Mouse (Mus musculus) embryonic stem cell, embryonic (primary cell): ENCODE results near the gene D430041D05Rik.

Source experiments
- CTCF ChIA-PET, 4 experiments: fragments of 300-600 bp in 2 of 4; fragments of 350-600 bp in 2 of 4; sonication (Branson Sonifier 250); formaldehyde crosslinking; loops; one replicate each; lab custom pipeline; 2022; ENCODE audit warnings: inconsistent platforms in 2 of 4; lab: Charles Lee
- POLR2A ChIA-PET, 4 experiments: fragments of 300-600 bp in 2 of 4; fragments of 350-600 bp in 2 of 4; sonication (Branson Sonifier 250); formaldehyde crosslinking; loops; one replicate each; lab custom pipeline; 2022; ENCODE audit warnings: antibody characterized with exemption in 4 of 4, inconsistent platforms in 1 of 4; lab: Charles Lee

The D430041D05Rik gene

DNA sequence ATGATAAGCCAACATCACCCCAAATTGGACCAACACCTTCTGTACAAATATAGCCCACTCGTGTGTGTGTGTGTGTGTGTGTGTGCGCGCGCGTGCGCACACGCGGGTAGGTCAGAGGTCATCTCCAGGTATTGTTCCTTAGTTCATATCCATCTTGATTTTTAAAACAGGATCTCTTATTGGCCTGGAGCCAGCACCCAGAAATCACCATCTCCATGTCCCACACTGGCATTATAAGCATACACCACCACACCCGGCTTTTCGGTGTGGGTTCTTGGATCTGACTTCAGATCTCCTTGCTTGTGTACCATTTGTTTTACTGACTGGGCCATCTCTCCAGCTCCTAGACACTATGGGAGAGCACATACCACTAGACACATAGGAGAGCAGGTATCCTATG is 91.4 kb downstream of the D430041D05Rik start:
- CTCF ChIA-PET = no interaction called here

DNA sequence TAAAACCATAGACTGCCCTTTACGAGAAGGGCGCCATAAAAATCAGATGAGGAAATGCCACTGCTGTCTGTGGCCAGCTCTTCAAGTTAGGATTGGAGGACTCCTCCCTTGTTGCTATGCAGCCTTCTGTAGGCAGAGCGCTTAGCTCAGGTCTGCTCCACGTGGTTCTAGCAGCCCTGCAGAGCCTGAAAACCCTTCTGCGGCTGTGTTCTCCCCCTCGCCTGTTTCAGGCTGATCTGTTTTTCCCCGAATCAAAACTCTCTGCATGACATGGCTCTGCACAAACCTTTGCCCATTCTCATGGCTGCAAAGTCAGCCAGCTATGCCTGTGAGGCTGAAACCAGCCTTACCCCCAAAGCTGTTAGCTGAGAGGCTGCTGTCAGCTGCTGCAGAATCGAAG is 91.9 kb downstream of the D430041D05Rik start:
- ChIA-PET POLR2A (no interaction called here), CTCF (no interaction called here)

More for the DNA sequence above, 91.4 kb downstream of the D430041D05Rik start:
- POLR2A ChIA-PET = interaction anchor here in 1 of 4 experiments (0.9 kb wide), 1 partner anchor 20 kb away, joined by 3 read pairs; no protein-coding TSS in a partner anchor

DNA sequence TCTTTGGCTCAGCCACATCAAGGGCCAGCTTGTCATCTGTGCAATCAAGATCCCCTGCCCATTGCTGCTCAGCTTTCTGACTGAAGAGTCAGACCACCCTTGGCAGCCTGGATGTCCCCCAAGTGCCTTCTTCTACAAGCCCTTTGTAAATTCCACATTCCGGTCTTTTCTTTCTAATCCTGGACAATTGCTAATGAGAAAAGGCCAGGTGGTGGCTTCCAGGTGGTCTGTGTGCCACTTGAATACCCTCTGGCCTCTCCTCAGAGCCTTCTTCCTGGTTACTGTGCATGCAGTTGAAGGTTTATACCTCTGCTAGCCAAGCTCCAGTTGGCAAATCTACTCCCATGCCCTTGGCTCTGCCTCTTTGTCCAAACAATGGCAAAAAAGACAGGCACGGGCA is 92.6 kb downstream of the D430041D05Rik start:
- ChIA-PET CTCF (no interaction called here), POLR2A (no interaction called here)

DNA sequence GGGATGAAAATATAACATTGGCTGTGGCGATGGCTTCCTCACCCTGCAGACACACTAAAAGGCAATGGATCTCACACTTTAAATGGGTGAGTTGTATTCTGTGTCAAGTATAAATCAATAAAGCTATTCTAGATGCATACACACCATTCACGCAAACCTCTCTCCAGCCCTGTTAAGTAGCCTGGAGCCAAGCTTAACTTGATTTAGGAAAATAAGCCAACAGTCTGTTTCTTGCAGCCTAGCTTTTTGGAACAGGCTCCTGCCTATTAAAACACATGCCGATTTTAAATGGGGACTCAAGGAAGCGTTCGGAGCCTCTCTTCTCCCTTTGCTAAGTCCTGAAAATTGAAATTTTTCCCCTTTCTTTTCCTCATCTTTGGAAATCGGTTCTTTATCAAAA is 93.2 kb downstream of the D430041D05Rik start:
- CTCF ChIA-PET = no interaction called here
- POLR2A ChIA-PET = no interaction called here

DNA sequence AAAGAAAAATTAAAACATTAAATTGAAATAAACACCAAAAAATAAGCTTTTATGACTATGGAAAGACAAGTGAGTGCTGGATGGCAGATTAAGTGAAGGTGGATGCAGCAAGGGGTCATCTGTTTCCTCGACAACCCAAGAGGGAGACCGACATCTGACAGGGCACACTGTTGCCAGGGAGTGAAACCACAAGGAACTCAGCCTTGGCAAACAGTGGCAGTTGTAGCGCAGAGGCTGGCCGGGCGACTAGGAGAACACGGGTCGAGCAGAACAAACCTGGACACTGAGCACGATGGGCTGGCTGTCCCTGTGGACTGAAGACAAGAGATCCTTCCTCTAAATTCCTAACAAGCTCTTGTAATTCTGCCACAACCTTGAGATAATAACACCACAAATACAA is 94.3 kb downstream of the D430041D05Rik start:
- POLR2A ChIA-PET = no interaction called here
- CTCF ChIA-PET = no interaction called here

DNA sequence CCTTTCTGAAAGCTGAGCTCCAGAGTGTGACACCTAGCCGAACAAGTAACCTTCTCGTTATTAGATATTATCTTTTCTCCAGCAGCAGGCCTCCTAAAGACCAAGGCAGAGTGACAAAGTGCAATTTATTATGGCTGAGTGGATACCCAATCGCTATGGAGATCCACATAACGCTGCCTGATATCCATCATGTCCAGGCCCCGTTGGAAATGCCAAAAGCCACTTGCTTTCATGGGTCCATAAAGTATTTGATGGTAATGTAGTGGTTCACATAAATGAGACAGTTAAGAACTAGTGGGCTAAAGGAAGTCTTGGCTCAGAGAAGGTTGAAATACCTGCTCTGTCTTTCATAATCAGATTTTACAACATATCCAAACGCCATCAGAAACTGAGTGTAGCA is 97.6 kb downstream of the D430041D05Rik start:
- POLR2A ChIA-PET = no interaction called here
- CTCF ChIA-PET = interaction anchor here in 1 of 4 experiments (0.6 kb wide), 1 partner anchor 470 kb away, joined by 3 read pairs; no protein-coding TSS in a partner anchor

DNA sequence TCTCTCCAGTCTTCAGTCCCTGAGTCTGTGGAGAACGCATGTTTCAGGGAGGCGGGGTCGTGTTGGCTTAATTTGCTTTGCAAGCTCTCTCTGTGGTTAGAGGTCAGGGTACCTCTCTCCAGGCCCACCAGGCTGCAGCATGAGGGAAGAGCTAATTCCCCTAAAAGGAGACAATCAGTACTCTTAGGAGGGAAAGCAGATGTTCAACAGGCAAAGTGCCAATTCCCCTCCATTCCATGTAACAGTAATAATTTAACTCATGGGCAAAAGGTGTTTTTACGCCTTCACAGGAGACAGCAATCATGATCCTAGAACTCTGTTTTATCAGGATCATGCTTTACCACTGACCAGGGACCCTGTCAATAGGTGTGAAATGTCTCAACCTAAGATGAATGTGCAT is 103.7 kb downstream of the D430041D05Rik start:
- ChIA-PET POLR2A (no interaction called here), CTCF (no interaction called here)

DNA sequence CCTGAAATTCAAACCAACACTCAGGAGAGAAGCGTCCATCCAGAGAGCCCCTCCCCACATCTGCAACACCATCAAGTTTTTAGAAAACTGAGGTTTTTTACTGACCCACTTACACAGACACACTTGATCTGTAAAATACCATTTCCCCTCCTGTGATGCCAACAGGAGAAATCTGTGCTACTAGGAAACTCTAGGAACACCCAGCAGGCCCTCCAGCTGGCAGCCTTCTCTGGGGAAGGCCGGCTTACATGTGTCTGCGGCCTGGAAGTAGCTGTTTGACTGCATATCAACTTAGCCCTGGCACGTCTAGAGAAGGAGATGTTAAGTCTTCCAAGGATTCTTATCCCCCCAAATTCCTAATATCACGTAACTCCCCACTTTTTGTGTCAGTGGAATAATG is 105.1 kb downstream of the D430041D05Rik start:
- POLR2A ChIA-PET = no interaction called here
- CTCF ChIA-PET = no interaction called here

DNA sequence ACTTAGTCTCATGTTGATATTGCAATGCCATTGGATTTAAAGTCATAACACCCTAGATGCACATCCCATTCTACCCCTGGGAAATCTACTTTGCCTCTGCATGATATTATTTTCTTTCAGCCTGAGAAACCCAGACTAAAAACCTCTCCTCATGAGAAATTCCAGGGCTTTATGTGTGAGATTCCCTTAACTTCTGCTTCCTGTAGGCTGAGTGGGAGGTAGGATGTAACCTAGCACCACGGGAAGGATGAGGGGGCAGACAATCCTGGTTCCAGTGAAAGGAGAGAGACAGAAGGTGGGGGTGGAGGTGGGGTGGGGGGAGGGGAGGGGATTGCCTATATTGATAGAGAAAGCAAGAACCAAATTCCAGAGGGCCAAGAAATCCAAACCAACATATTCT is 110.9 kb downstream of the D430041D05Rik start:
- ChIA-PET CTCF (no interaction called here), POLR2A (no interaction called here)

DNA sequence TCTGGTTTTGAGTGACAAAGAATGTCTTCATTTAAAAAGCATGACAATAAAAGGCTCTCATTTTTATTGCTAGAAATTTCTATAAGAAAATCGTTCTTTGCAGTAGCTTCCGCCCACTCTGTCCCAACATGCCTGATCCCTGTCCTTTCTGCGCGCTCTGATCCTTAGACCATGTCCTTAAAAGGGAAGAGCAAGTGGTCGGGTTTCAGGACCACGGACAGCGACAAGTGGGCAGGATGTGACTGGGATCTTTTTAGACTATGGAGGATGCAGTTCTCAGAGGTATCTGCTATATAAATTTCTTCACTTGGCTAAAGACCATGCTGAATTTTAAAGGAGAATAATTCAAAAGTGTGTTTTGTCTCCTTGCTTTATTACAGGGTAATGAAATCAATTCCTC is 111.7 kb downstream of the D430041D05Rik start:
- POLR2A ChIA-PET = no interaction called here
- CTCF ChIA-PET = no interaction called here

DNA sequence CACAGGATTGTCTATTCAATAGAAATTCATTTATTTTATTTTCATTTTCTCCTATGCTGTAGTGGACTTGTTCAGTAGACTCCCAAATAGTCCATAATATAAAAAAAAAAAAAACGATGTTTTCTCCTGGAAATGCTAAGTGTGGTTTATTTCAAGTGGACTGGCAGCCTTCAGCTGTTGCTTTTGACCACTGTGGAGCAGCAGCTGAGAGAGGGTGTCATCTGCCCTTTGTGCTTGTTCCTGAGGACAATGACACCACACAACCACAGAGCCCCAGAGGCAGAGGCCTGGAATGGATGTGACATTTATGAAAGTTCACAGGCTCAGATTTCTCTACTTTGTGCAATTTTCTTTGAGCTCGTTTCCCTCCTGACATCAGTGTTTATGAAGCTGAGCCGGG is 124.0 kb downstream of the D430041D05Rik start:
- POLR2A ChIA-PET = interaction anchor here in 1 of 4 experiments (1.0 kb wide), 1 partner anchor 21 kb away, joined by 3 read pairs; no protein-coding TSS in a partner anchor
- CTCF ChIA-PET = no interaction called here

DNA sequence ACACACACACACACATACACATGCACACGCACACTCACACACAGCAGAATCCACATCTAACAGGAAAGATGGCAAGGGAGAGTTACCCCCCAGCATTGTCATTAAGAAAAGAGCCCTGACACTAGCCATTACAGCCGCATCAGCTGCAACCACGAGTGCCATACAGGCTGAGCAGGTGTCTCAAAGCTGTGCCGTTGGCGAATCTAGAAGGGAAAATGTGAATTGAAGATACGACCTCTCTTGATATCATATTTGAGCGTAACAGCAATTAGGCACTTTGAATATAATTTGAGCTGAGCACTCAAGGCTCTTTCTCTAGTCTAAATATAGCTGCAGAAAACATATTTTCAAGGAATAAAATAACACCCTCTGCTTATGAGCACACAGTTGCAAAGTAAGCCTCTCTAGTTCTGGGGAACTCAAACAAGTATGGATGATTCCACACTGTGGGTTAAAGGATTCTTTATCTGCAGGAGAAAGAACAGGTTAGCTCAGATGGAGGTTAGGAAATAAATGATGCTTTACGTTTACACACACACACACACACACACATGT is 127.3 kb downstream of the D430041D05Rik start:
- POLR2A ChIA-PET = no interaction called here
- CTCF ChIA-PET = interaction anchor here in 2 of 4 experiments (0.6 to 1.0 kb wide), 2 partner anchors 88 to 116 kb away, joined by 3 read pairs; no protein-coding TSS in a partner anchor

DNA sequence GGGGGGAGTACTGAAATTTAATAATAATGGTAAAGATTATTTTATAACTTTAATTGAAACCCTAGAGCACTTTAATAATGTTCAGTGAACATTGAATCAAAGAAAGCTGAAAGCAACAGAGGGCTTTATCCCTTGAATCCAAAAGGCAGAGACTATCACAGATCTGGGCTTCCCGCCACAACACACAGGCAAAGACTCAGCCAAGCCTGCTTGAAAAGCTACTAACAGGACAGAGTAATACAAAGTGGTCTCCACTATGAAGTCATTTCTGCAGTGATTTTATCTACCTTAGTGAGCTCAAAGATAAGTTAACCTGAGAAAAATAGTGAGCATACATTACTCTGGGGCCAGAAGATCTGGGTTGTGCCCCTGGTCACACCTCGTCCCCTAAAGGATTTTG is 128.0 kb downstream of the D430041D05Rik start:
- CTCF ChIA-PET = interaction anchor here in 1 of 4 experiments (1.0 kb wide), 1 partner anchor 88 kb away, joined by 3 read pairs; no protein-coding TSS in a partner anchor
- POLR2A ChIA-PET = no interaction called here

DNA sequence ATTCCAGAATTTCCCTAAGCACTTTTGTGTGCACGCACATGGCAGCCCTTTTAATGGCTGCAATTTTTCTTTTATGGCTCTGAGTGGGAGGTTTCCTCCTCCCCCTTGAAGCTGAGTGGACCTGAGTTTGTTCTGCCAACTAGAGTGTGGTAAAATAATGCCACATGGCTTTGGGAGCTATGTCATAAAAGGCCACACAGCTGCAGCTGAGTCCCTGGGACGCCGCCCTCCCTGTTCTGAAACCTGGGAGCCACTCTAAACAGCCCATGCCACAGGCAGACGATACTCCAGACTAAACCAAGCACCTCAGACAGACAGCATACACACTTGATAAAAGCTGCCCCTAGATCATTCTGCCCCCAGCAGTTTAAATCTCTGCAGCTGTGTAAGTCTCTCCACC is 143.8 kb downstream of the D430041D05Rik start:
- ChIA-PET POLR2A (no interaction called here), CTCF (no interaction called here)

DNA sequence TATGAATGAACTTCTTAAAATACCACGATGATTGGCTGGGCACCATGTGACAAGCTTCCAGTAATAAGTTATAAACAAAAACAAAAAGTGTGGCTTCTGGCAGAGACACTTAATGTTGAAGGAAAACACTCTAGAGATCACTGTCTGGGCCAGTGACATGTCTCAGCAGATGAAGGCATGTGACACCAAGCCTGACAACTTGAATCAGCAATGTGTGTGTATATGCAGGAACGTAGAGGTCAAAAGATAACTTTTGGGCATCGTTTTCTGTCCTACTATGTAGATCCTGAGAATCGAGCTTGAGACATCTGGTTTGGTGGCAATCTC is 149.1 kb downstream of the D430041D05Rik start:
- ChIA-PET CTCF (no interaction called here), POLR2A (no interaction called here)

DNA sequence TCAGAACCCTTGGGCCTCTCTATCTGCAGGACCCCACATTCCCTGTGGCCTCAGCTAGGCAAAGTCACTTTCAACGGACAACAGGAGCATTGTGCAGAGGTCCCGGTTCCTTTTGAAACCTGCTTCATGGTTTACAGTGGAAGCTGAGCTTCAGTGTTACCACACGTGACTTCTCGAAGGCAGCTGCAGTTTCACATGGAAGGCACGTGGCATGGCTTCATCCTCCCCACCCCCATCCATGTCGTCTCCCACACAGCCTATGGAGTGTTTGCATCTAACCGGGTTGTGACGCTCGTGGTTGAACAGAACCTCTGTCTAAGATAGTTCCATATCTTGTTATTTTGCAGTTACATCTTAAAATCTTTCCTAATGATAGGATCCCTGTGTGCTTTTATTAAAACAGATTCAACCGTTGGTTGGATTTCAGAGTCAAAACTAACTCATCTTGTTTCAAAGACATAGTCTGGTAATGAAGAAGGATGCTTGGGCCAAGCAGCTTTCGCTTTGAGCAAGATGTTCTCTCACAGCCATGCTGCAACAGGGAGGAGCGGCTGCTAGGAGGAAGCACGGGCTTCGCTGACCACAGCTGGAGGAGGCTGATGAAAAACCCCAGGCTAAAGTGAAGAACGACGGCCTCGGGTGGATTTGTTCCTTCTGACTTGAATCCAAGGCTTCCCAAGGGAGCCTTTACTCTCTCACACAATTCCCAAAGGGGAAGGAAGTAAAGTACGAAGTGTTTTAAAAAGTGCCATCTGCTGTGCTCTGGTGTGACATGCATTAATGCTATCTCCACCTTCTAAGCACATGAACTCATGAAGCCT is 149.7 kb downstream of the D430041D05Rik start:
- POLR2A ChIA-PET = no interaction called here
- CTCF ChIA-PET = no interaction called here

DNA sequence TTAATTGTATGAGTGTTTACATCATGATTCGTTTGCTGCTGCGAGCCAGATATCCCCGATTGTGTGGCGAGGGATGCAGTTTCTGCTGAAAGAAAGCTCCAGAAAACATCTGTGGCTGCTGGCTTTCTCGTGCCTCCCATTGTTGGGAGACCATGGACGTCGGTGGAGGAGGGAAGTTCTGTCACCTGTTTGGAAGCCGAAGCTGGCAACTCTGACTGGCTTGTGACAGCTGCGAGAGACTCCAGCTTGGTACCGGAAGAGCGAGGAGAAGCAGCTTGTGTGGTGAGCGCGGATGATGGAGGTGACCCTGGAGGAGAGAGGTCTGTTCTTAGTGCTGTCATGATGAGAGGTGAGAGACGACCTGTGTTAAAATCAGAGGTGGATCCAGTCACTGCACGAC is 154.2 kb downstream of the D430041D05Rik start:
- POLR2A ChIA-PET = no interaction called here

DNA sequence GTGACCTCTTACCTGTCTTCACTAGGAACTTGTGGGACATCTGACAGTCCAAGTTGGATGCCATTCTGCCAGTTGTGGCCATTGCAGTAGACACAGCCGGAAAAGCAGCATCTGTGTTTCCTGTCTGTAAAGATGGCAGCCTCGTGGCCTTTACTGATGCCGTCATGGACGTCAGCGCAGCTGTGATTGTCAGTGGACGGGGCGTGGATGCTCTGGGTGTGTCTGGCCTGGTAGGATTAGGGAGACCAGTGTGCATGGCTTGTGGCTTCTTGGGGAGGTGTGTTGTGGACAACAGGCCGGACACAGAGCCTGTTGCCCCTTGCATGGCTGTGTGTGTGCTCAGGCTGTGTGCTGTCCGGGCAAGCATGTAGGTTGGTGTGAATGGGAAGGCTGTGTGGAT is 155.9 kb downstream of the D430041D05Rik start:
- ChIA-PET CTCF (no interaction called here), POLR2A (no interaction called here)

More for the DNA sequence above, 154.2 kb downstream of the D430041D05Rik start:
- CTCF ChIA-PET = no interaction called here

DNA sequence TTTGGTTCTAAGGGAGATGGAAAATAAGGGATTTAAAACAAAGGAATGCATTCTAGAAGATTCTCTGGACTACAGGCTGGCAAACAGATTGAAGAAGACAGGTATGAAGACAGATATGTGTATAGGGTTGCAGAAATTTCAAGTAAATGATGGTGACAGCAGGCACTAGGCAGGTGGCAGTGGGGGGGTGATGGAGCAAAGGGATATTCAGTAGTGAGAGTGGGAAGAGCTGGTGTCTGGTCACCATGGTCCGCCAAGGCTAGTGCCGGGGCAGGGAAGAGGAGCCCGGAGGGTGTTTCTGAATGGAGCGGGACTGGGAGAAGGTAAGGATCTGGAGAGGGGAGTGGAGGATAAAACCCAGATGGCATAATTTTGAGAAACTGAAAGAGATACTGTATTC is 157.5 kb downstream of the D430041D05Rik start:
- CTCF ChIA-PET = no interaction called here
- POLR2A ChIA-PET = no interaction called here

DNA sequence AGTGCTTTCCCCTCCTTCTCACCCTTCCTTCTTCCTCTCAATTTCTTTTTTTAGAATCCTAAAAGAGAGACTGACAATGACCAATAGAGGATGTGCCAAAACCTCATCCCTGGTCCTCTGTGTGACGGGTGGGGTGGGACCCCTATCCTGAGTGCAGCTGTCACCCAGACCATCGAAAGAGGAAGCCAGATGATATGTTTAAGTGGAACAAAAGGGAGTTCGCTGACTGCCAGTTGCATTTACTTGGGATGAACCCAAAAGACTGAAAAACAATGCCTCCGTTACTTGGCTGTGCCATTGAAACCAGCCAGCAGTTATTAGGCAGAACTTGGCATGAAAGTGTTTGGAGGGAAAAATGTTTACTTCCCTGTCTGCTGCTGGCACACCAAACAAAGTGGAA is 159.2 kb downstream of the D430041D05Rik start:
- CTCF ChIA-PET = no interaction called here
- POLR2A ChIA-PET = interaction anchor here in 1 of 4 experiments (0.7 kb wide), 1 partner anchor 230 kb away, joined by 3 read pairs; no protein-coding TSS in a partner anchor

DNA sequence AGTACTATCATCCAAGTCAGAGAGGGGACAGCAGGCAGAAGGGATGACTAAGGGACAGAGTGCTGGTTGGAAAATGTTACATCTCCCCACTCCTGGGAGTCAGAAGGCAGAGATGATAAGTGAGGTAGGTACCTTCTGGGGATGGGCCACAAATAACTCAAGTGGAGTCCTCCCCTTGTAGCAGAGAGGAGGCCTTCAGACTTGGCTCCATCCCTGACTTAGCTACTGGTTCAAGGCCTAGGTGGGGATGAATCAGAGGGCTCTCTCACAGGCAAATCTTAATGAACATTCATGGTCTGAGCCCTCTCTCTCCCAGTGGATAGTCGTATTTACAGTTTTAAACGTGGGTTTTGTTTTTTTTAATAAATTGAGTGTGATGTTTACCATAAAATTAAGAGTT is 161.0 kb downstream of the D430041D05Rik start:
- CTCF ChIA-PET = no interaction called here
- POLR2A ChIA-PET = no interaction called here
